Mouse (Mus musculus): ENCODE data around the gene Pfkm.

The Pfkm gene

DNA sequence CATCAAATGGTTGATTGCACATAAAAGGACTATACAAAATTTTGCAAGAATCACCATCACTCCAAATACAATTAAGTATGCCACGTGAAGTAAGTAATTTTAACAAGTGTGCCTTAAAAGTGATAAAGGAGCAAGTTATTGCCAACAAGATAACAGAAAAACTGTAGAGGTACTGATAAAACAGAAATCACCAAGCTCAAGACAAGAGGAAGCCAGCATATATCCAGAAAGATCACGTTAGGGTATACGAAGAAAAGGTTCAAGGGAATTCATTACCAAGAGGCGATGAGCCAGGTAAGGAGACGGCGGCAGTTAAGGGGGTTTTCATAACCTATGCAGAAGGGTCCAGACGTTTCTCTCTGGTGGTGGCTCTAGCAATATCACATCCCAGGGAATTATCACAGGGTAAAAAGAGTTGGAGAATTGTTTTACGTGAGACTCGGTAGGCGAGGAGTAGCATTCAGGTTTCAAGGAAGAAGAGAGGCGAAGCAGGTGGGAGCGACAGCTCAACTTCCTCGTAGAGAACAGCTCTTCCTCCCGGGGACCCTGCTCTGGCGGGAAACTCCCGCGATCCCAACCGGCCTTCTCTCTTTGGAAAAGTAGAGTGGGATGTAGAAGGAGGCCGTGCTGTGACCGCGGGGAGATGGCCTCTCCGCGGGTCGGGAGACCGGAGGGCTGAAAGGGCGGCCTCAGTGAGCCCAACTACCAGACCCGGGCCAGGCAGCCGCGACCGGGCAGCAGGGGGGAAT lies at the start of gene Pfkm:
Gene Pfkm, plus strand, starts transcription at position 218 of the 749 bp plus-strand sequence.
- DNase-seq (ENCODE audit: low spot score in 2 of 2), result no peak

GRCm38 (mm10) chr15:98043967-98044366 lies 48.4 kb upstream of the Pfkm start:
- DNase-seq (ENCODE audit: low spot score in 2 of 2), result no peak

GRCm38 (mm10) chr15:98044387-98044786 lies 48.0 kb upstream of the Pfkm start:
- no peak for DNase-seq (ENCODE audit: low spot score in 2 of 2)

DNA sequence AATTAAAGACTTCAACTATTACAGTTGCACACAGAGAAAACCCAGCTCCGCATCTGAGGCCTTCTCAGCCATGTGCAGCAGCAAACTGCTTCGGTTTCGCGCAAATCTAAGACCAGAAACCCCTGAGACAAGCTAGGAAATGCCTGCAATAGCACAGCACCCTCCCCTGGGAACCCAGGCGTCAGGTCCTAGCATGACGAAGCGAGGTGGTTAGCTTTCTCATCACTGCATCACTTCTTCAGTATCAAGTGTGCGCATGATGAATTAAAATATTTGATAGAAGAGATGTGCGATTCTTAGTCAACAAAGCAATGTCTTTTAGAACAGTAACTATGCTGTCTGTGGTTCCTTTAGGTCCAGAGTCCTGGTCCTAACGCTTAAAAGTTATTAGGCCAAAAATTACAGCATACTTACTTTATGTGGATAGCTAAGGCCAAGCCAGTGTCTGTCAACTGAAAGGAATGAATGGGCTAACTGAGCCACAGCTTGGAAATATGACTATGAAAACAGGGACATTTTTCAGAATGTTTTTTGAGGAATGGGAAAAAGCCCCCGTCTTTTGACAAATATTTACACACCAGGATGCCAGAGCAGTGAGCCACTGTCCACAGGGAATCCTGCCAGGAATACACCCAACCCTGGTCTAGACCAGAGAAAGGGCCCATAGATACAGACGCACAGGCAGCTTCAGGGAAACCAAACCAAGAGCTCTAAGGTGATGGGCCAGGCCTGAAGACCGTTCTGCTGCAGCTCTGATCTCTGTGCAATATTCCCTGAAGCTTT lies 43.3 kb upstream of the Pfkm start:
- no peak for DNase-seq (ENCODE audit: low spot score in 2 of 2)

DNA sequence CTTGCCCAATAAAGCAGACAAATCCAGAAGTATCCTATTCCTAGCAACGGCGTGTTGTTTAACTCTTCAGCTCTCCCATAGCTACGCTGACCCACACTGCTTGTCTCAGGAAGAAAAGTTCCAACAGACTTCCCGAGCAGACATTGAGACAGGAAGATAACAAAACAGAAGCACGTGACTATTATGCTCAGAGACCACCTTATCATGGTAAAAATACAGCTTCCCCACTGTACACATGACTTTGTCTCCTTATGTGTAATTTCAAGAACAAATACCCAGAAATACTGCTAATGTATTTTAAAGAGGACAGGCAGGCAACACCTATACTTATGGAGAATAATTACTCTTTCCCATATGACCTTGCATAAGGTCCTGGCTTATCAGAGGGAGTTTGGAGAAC lies 40.7 kb upstream of the Pfkm start:
- DNase-seq (ENCODE audit: low spot score in 2 of 2), result no peak

DNA sequence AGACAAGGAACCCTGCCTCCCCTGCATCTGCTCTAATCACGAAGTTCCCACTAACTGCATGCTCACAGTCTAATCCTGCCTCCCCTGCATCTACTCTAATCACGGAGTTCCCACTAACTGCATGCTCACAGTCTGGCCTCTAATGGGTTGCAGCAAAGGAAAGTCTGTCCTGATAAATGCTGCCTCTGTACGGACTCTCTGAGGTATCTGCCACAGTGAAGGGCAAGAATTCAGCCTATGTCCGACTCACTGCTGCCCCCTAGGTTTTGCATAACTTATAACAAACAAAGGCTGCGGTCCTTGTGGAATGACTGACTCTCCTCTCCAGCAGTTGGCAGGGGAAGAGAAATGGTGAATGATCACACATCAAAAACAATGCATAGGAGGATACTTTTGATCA lies 37.1 kb upstream of the Pfkm start:
- no peak for DNase-seq (ENCODE audit: low spot score in 2 of 2)

- peak in 1 of 2 experiments; percentile 34 for DNase-seq (ENCODE audit: low spot score in 2 of 2)
These were observed 26.5 kb upstream of the Pfkm start for GRCm38 (mm10) chr15:98065881-98066280.

DNA sequence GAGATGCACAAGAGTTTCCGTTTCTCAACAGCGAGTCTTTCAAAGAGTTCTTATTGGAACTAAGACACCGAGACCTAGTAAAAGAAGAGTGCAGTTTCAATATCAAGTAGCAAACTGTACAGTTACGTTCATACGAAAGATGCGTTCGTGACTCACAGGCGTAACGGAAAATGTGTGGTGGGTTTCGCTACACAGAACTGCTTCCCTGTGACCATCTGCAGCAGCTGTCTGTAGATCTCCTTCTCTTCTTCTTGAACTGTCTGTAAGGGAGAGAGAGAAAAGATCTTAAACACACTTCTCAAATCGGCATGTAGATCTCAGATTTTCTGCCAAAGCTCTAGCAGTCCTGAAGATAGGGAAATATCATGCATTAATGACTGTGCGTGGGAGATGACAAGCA lies 25.8 kb upstream of the Pfkm start:
- DNase-seq (ENCODE audit: low spot score in 2 of 2), result no peak

- DNase-seq (ENCODE audit: low spot score in 2 of 2), result no peak
These were observed 24.9 kb upstream of the Pfkm start for GRCm38 (mm10) chr15:98067492-98067891.

DNA sequence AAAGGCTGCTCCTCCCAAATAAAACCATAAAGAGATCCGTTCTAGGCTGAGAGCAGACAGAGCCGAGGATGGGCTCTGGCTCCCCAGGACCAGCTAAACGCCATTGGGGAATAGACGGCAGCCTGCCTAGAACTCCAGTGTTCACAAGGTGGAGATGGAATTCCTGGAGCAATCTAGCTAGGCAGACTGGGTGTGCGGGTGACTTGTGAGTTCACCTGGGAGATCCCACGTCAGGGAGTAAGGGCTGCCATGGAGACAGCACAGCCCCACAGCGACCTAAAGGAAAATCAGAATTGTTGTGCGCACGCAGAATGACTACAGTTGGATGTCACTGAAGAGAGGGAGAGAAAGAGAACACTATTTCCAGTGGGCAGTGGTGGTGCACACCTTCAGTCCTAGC lies 23.9 kb upstream of the Pfkm start:
- DNase-seq (ENCODE audit: low spot score in 2 of 2), result no peak

DNA sequence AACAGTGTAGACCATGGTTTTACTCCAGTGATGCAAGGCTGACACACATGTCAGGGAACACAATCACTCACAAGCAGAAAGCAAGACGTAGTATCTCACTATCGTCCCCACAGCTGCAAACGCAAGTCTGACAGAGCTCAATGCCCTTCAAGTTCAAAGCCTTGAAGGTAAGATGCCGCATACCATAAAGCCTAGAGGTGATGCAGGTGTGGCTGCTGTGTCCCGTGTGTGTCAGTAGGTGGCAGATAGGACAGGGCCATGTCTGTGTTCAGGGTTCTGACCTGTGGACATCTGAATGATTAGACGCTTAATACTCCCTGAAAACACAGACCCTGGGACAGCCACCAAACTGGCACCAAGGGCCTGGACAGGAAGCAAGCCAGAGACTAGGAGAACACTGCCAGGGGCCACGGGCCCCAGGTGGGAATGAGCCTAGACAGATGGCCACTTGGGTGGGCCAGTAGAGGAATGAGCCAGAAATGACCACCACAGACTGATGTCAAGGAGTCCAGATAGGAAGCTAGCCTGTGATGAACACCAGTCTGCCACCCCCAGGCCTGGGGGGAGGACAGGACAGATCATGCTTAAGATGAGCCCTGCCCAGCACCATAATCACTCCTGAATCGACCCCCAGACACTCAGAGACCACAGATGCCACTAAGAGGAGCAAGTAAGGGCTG lies 22.7 kb upstream of the Pfkm start:
- no peak for DNase-seq (ENCODE audit: low spot score in 2 of 2)

DNA sequence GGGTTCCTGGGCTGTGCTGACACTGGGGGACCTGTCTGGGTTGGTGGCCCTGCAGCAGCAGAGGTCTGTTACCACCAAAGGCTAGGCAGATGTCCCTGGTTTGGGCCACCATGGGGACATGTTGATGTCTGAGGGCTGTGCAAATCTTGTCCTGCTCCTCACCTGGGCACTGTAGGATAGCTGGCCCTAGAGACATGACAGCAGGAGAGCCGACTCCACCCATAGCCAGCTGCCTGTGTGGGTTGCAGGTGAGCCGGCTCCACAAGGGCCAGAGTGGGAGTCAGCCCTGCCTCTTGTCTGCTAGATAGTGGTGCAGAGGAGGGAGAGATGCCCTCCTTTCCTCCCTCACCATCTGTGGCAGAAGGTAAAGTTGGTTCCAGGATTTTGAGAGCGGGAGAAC lies 22.0 kb upstream of the Pfkm start:
- no peak for DNase-seq (ENCODE audit: low spot score in 2 of 2)

GRCm38 (mm10) chr15:98074521-98074920 lies 17.9 kb upstream of the Pfkm start:
- DNase-seq (ENCODE audit: low spot score in 2 of 2), result no peak

DNA sequence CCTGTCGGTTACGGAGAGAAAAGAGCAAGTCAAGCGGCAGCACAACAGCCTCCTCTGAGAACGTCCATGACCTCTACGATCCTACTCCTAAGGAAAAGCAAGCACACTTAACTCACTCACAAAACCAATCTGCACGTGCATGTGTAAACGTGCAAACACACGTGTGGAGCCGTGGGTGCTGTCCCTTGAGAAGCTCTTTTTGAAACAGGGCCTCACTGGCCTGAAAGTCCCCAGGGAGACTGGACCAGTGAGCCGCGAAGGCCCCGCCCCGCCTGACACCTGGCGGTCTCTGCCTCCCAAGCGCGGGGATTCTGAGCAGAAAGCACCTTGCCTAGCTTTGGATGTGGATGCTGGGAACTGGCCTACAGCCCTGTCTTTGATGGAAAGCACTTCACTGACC lies 17.4 kb upstream of the Pfkm start:
- DNase-seq (ENCODE audit: low spot score in 2 of 2), result no peak

GRCm38 (mm10) chr15:98076901-98077300 lies 15.5 kb upstream of the Pfkm start:
- no peak for DNase-seq (ENCODE audit: low spot score in 2 of 2)

DNA sequence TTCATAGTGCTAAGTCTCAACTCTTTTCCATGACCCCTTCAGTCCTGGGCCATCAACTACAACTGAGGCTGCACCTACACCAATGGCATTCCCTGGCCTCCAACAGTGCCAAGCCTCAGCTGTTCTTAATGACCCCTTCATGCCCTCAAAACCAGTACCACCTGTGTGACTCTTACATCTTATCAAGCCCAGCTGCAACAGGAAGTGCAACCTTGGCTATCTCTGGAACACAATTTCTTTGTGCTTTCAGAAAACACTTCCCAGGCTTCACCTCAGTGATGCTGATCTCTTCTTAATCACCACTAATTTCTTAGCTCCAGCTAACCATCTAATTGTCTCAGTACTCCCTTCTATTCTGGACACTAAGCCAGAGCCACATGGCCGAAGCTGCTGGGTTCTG lies 3.5 kb upstream of the Pfkm start:
- no peak for DNase-seq (ENCODE audit: low spot score in 2 of 2)

DNA sequence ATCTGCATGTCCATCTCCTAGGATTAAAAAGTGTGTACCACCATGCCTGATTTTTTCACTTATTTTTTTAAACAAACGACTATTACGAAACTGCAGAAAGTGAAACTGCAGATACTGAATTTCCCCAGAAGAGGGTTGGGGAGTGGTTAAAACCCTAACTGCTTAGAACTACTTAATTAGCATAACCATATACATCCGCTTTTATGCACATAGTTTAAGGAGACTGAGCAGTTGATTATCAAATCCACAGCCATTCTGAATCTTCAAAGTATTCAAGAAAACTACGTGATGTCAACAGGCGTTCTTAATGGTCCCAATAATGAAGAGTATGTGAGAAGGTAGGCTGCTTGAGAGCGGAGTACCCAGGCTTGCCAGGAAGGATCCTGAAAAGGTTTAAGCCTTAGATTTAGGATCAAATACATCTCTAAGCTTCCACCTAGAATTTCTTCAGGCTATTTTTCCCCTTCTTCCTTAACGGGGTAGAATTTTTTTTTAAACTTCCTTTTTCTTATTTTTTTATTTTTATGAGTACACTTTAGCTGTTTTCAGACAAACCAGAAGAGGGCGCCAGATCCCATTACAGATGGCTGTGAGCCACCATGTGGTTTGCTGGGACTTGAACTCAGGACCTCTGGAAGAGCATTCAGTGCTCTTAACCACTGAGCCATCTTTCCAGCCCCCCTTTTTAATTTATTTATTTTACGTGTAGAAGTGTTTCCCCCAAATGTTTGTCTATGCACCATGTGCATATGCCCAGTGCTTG lies 2.8 kb upstream of the Pfkm start:
- DNase-seq (ENCODE audit: low spot score in 2 of 2), result no peak

DNA sequence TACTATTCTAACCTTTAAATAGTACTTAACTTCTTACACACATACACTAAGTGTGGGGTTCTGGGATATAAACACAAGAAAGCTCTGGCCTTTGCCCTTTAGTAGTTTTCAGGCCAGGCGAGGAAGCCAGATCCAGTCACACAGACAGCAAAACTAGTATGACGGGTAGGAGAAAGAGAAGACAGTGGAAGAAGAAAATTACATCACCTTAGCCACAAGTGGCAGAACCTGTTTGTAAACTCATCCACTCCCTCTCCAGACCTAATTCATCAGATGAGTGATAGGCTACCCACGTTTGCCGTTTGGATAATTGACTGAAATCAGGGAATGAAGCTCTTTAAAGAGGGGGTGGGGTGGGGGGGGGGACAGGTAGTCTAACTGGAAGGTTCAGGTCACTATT lies 548 bp upstream of the Pfkm start:
- DNase-seq (ENCODE audit: low spot score in 2 of 2), result no peak

GRCm38 (mm10) chr15:98093121-98094011 lies 977 bp downstream of the Pfkm start, which contains the start of gene Senp1:
Gene Senp1 (minus strand): TSS chr15:98093744.
- DNase-seq (ENCODE audit: low spot score in 2 of 2), result peak; percentile 84 to 90

- no peak for DNase-seq (ENCODE audit: low spot score in 2 of 2)
These were observed 2.5 kb downstream of the Pfkm start for GRCm38 (mm10) chr15:98094905-98095304.

DNA sequence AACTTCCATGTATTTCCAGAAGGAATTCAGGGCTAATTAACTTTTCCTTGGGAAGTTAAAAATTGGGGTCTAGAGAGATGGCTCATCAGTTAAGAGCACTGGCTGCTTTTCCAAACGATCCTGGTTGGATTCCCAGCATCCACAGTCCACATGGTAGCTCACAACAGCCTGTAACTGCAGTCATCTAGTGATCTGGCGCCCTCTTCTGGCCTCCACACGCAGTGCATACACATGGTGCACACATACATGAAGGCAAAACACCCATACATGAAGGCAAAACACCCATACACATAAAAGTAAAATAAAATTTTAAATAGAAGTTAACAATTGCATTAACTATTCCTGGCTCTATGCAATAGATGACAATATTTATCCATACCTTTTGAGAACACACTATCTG lies 4.6 kb downstream of the Pfkm start:
- no peak for DNase-seq (ENCODE audit: low spot score in 2 of 2)
